Mouse (Mus musculus): ENCODE measurements at regions not wholly inside any gene's neighbourhood (a gene's known extent, or its start where the extent isn't known, plus 50 kb on each side); places are given as distances from the start of the nearest gene placed in this dataset.

GRCm38 (mm10) chr8:118169001-118169413 lies 114.5 kb upstream of the Cdh13 start:
- no peak for TF ChIP-seq CTCF (IDR thresholded peaks at IDR 0.05)
- TF ChIP-seq EP300 (IDR thresholded peaks at IDR 0.05; ENCODE audit: insufficient read depth, low read depth, low read length): no peak
- no peak for TF ChIP-seq POLR2A (IDR thresholded peaks at IDR 0.05; ENCODE audit: insufficient read depth, low read depth, low read length)

Data from heart, adult 2 months (tissue).